Mouse (Mus musculus) kidney, postnatal 36 days (tissue): ENCODE measurements around the gene Zkscan17.
A peak's percentile ranks its signal among the peaks of the same experiment; 100 is the strongest.

ENCODE experiments used
- DNase-seq, 2 experiments: peaks; one replicate each; pipeline ENCODE4 v3.0.0; 2021 to 2022; ENCODE audit warnings: mixed read lengths in 2 of 2

The Zkscan17 gene

GRCm38 (mm10) chr11:59450230-59450771 lies 76.2 kb downstream of the Zkscan17 start:
- peak in 1 of 2 experiments; percentile 21 for DNase-seq

DNA sequence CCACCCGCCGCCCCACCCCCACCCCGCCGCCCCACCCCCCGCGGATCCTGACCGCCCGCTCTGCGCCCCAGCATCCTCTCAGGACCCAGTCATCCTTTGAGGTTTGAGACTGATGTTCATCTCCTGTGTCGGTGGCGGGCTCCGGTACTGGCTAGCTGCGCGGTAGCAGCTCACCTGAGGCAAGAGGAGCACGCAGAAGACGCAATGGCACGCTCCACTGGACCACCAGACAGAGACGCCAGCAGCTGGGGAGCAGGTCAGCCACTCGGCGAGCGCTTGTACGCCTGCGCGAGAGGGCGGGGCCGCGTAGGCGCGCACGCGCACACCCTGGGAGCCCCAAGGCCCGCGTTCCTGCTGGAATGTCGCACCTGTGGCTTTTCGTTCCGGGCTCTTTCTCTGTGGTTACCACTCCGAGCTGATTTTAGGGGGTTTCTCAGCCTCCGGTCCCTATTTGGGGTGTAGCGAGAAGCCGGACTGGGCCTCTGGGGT lies 76.8 kb downstream of the Zkscan17 start, which contains the start of gene Jmjd4:
TSS of gene Jmjd4 (plus strand) at position 305 of the 489 bp plus-strand sequence.
- peak; percentile 92 to 95 for DNase-seq

DNA sequence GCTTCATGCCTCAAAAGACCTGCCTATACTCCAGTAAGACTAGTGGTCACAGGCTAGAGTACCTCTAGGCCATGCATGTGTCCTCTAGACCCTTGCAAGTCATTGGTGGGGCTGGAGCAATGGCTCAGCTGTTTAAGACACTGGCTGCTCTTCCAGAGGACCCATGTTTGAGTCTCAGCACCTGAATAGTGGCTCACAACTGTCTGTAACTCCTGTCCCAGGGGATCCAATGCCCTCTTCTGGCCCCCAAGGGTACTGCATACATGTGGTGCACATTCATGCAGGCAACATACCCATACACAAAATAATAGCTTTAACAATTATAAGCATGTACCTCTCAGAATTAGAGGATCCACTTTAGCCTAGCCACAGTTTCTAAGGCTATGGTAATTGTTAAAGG lies 83.4 kb downstream of the Zkscan17 start:
- DNase-seq: no peak

GRCm38 (mm10) chr11:59437954-59438353 lies 88.6 kb downstream of the Zkscan17 start:
- DNase-seq: no peak
